Mouse (Mus musculus) myocyte (in vitro differentiated cells): Measurements from ENCODE around the gene 3110009E18Rik. TPM values are rescaled to one million over a fixed set of nuclear protein-coding genes. Genes with fewer than 3 reads are reported as not detected.

Experiments
- H3K27me3 ChIP-seq: one replicate; pipeline ENCODE4 v1.6.1; 2011; ENCODE audit not compliant: control insufficient read depth, insufficient read depth, insufficient read length
- H3K36me3 ChIP-seq: one replicate; pipeline ENCODE4 v1.6.1; 2011; ENCODE audit not compliant: control insufficient read depth, insufficient read depth
- H3K4me2 ChIP-seq: one replicate; pipeline ENCODE4 v1.6.1; 2011; ENCODE audit warnings: low read depth, control low read depth
- H3K4me3 ChIP-seq: one replicate; pipeline ENCODE4 v1.5.1; 2011; ENCODE audit warnings: mild to moderate bottlenecking, control low read depth, moderate library complexity
- H3K79me2 ChIP-seq: one replicate; pipeline ENCODE4 v1.6.1; 2011; ENCODE audit not compliant: control insufficient read depth, insufficient read depth
- H3ac ChIP-seq: one replicate; pipeline ENCODE4 v1.6.1; 2011; ENCODE audit not compliant: control insufficient read depth, insufficient read length
- CEBPB ChIP-seq: IDR thresholded peaks from 2 replicates; pipeline ENCODE4 v1.6.1; 2011; ENCODE audit warnings: mild to moderate bottlenecking, moderate library complexity; ENCODE audit not compliant: poor library complexity, insufficient read depth, severe bottlenecking
- E2F4 ChIP-seq: IDR thresholded peaks from one replicate; pipeline ENCODE4 v1.6.1; 2011; ENCODE audit warnings: mild to moderate bottlenecking, control low read depth, moderate library complexity; ENCODE audit not compliant: insufficient read depth
- MAX ChIP-seq: IDR thresholded peaks from one replicate; pipeline ENCODE4 v1.6.1; 2011; ENCODE audit warnings: low read depth, mild to moderate bottlenecking, control low read depth
- MYOD1 ChIP-seq, 3 experiments: IDR thresholded peaks; one replicate each; pipeline ENCODE4 v1.6.1; 2011; ENCODE audit warnings: control low read depth in 2 of 3, low read depth in 2 of 3, mild to moderate bottlenecking in 2 of 3, moderate library complexity in 1 of 3; ENCODE audit not compliant: insufficient read length in 2 of 3, control insufficient read depth in 1 of 3
- MYOG ChIP-seq, 3 experiments: IDR thresholded peaks; one replicate each; pipeline ENCODE4 v1.6.1; 2011; ENCODE audit warnings: control low read depth in 2 of 3, low read depth in 2 of 3, mild to moderate bottlenecking in 2 of 3; ENCODE audit not compliant: insufficient read length in 2 of 3, control insufficient read depth in 1 of 3, insufficient read depth in 1 of 3
- POLR2A ChIP-seq: IDR thresholded peaks from one replicate; pipeline ENCODE4 v1.6.1; 2011; ENCODE audit warnings: low read depth, mild to moderate bottlenecking, control low read depth, moderate library complexity; ENCODE audit not compliant: insufficient read length
- POLR2AphosphoS2 ChIP-seq: IDR thresholded peaks from one replicate; pipeline ENCODE4 v1.6.1; 2011; ENCODE audit warnings: low read depth, control low read depth; ENCODE audit not compliant: insufficient read length
- REST ChIP-seq: IDR thresholded peaks from one replicate; pipeline ENCODE4 v1.6.1; 2011; ENCODE audit warnings: mild to moderate bottlenecking, control low read depth, moderate library complexity; ENCODE audit not compliant: insufficient read depth, insufficient read length
- SRF ChIP-seq: IDR thresholded peaks from one replicate; pipeline ENCODE4 v1.6.1; 2011; ENCODE audit warnings: low read depth; ENCODE audit not compliant: control insufficient read depth, insufficient read length
- TCF12 ChIP-seq: IDR thresholded peaks from one replicate; pipeline ENCODE4 v1.6.1; 2011; ENCODE audit warnings: mild to moderate bottlenecking, control low read depth; ENCODE audit not compliant: poor library complexity, insufficient read depth, severe bottlenecking
- TCF3 ChIP-seq: IDR thresholded peaks from one replicate; pipeline ENCODE4 v1.6.1; 2011; ENCODE audit warnings: low read depth, control low read depth; ENCODE audit not compliant: insufficient read length
- USF1 ChIP-seq: IDR thresholded peaks from one replicate; pipeline ENCODE4 v1.6.1; 2011; ENCODE audit warnings: low read depth, mild to moderate bottlenecking, control low read depth, moderate library complexity
- polyA plus RNA-seq: library from polyadenylated mRNA; unstranded; fragments of >200 nt; fragmentation: generic; extraction: Trizol; gene quantifications from one replicate; pipeline ENCODE4 v1.2.1, GENCODE M21; 2012; ENCODE audit warnings: missing spikeins

Gene 3110009E18Rik
- polyA plus RNA-seq, 1 experiment = 18.2 TPM

GRCm38 (mm10) chr1:120155325-120155724 is 34.3 kb downstream of the 3110009E18Rik start:
- TF ChIP-seq POLR2AphosphoS2 = no peak
- no peak for TF ChIP-seq TCF12
- no peak for TF ChIP-seq SRF
- no peak for TF ChIP-seq MYOD1 (IDR thresholded peaks at IDR 0.05; ENCODE audit: control insufficient read depth in 1 of 3, insufficient read length in 2 of 3, low read depth in 2 of 3)
- no peak overlapping the region for H3K4me3 ChIP-seq
- no peaks in the 10 kb centered on the region for H3K36me3 ChIP-seq
- no peaks in the 10 kb centered on the region for H3K27me3 ChIP-seq
- no peaks in the 10 kb centered on the region for H3K79me2 ChIP-seq
- no peak overlapping the region for H3ac ChIP-seq
- H3K4me2 ChIP-seq = no peak overlapping the region

GRCm38 (mm10) chr1:120158474-120159127 is 37.6 kb downstream of the 3110009E18Rik start:
- Histone ChIP-seq H3K27me3 (no peaks in the 10 kb centered on the region), H3K4me2 (no peak overlapping the region), H3K4me3 (no peak overlapping the region), H3K36me3 (no peaks in the 10 kb centered on the region), H3ac (no peak overlapping the region), H3K79me2 (no peaks in the 10 kb centered on the region)
- TF ChIP-seq POLR2A (no peak), MYOD1 (IDR thresholded peaks at IDR 0.05; ENCODE audit: control insufficient read depth in 1 of 3, insufficient read length in 2 of 3, low read depth in 2 of 3) (no peak), CEBPB (no peak), USF1 (no peak), TCF3 (no peak), MYOG (IDR thresholded peaks at IDR 0.05; ENCODE audit: control insufficient read depth in 1 of 3, insufficient read depth in 1 of 3, insufficient read length in 2 of 3, low read depth in 2 of 3) (no peak), MAX (no peak), TCF12 (no peak), REST (no peak), POLR2AphosphoS2 (no peak), SRF (no peak), E2F4 (no peak)

- TF ChIP-seq MYOG (IDR thresholded peaks at IDR 0.05; ENCODE audit: control insufficient read depth in 1 of 3, insufficient read depth in 1 of 3, insufficient read length in 2 of 3, low read depth in 2 of 3) = no peak
- no peak for TF ChIP-seq POLR2A
- no peak for TF ChIP-seq REST
- TF ChIP-seq USF1 = no peak
- no peak for TF ChIP-seq E2F4
- TF ChIP-seq CEBPB = no peak
- TF ChIP-seq MYOD1 (IDR thresholded peaks at IDR 0.05; ENCODE audit: control insufficient read depth in 1 of 3, insufficient read length in 2 of 3, low read depth in 2 of 3) = no peak
- no peak for TF ChIP-seq TCF12
- TF ChIP-seq SRF = no peak
- no peak for TF ChIP-seq MAX
- no peak for TF ChIP-seq POLR2AphosphoS2
- TF ChIP-seq TCF3 = no peak
- H3K4me3 ChIP-seq = no peak overlapping the region
- no peaks in the 10 kb centered on the region for H3K27me3 ChIP-seq
- no peak overlapping the region for H3ac ChIP-seq
- H3K79me2 ChIP-seq = no peaks in the 10 kb centered on the region
- H3K4me2 ChIP-seq = no peak overlapping the region
- no peaks in the 10 kb centered on the region for H3K36me3 ChIP-seq
These were observed 40.5 kb downstream of the 3110009E18Rik start for GRCm38 (mm10) chr1:120161502-120161901.

GRCm38 (mm10) chr1:120162616-120163015 is 41.6 kb downstream of the 3110009E18Rik start:
- no peak for TF ChIP-seq TCF12
- TF ChIP-seq SRF = no peak
- TF ChIP-seq REST = no peak
- no peak for TF ChIP-seq POLR2A
- no peak for TF ChIP-seq CEBPB
- no peak for TF ChIP-seq POLR2AphosphoS2
- TF ChIP-seq MAX = no peak
- no peak for TF ChIP-seq MYOD1 (IDR thresholded peaks at IDR 0.05; ENCODE audit: control insufficient read depth in 1 of 3, insufficient read length in 2 of 3, low read depth in 2 of 3)
- no peak for TF ChIP-seq TCF3
- TF ChIP-seq MYOG (IDR thresholded peaks at IDR 0.05; ENCODE audit: control insufficient read depth in 1 of 3, insufficient read depth in 1 of 3, insufficient read length in 2 of 3, low read depth in 2 of 3) = no peak
- TF ChIP-seq E2F4 = no peak
- TF ChIP-seq USF1 = no peak
- Histone ChIP-seq H3ac (no peak overlapping the region), H3K36me3 (no peaks in the 10 kb centered on the region), H3K27me3 (no peaks in the 10 kb centered on the region), H3K79me2 (no peaks in the 10 kb centered on the region), H3K4me3 (no peak overlapping the region), H3K4me2 (no peak overlapping the region)

GRCm38 (mm10) chr1:120168016-120168415 is 47.0 kb downstream of the 3110009E18Rik start:
- no peak overlapping the region for H3K4me2 ChIP-seq
- H3K27me3 ChIP-seq = no peaks in the 10 kb centered on the region
- H3K36me3 ChIP-seq = no peaks in the 10 kb centered on the region
- H3K4me3 ChIP-seq = no peak overlapping the region
- H3K79me2 ChIP-seq = no peaks in the 10 kb centered on the region
- H3ac ChIP-seq = no peak overlapping the region
- no peak for TF ChIP-seq TCF12
- TF ChIP-seq E2F4 = no peak
- TF ChIP-seq MYOD1 (IDR thresholded peaks at IDR 0.05; ENCODE audit: control insufficient read depth in 1 of 3, insufficient read length in 2 of 3, low read depth in 2 of 3) = no peak
- TF ChIP-seq MYOG (IDR thresholded peaks at IDR 0.05; ENCODE audit: control insufficient read depth in 1 of 3, insufficient read depth in 1 of 3, insufficient read length in 2 of 3, low read depth in 2 of 3) = no peak
- TF ChIP-seq SRF = no peak
- TF ChIP-seq TCF3 = no peak
- TF ChIP-seq MAX = no peak
- TF ChIP-seq REST = no peak
- no peak for TF ChIP-seq POLR2AphosphoS2
